Mouse (Mus musculus) CD4-positive, CD25-positive, alpha-beta regulatory T cell, adult 4 months (primary cell): ENCODE results near the gene Klhl3. TPM values are rescaled to one million over a fixed set of nuclear protein-coding genes. Genes with fewer than 3 reads are reported as not detected.

Experiments used
- ATAC-seq: one replicate; pipeline ENCODE4 v1.8.0; 2017
- polyA plus RNA-seq, 2 experiments: library from polyadenylated mRNA; unstranded; fragments of 100-300 nt; shearing (Covaris generic); gene quantifications; one replicate each; pipeline ENCODE4 v1.2.1; 2017

Gene Klhl3
- polyA plus RNA-seq, 2 experiments from 2014 or later: 14.8 to 18.4 TPM

- ATAC-seq: peak; percentile 28
Observed at GRCm38 (mm10) chr13:58066496-58067389, 46.6 kb downstream of the Klhl3 start.

- no peak for ATAC-seq
Observed at GRCm38 (mm10) chr13:58066081-58066495, 47.3 kb downstream of the Klhl3 start.

DNA sequence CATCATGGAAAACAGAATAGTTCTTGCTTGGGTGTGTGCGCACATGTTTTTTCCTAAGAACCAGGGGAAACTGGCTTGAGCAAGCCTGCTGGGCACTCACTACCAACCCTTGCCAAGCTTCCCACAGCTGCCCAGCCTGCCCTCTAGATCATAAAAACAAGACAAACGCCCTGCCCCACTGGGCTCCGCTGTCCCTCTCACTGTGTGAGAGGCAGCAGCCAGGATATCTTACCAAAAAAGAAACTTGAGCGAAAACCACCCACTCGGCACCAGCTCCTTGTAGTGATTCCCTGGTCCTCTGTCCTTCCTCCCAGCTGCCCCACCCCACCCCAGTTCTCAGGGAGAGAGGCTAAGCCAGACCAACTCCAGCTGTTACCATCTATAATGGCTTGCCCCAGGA lies 48.1 kb downstream of the Klhl3 start:
- ATAC-seq: no peak

- ATAC-seq: no peak
Observed at GRCm38 (mm10) chr13:58057953-58058870, 55.2 kb downstream of the Klhl3 start.

GRCm38 (mm10) chr13:58056618-58057017 lies 56.8 kb downstream of the Klhl3 start:
- no peak for ATAC-seq

DNA sequence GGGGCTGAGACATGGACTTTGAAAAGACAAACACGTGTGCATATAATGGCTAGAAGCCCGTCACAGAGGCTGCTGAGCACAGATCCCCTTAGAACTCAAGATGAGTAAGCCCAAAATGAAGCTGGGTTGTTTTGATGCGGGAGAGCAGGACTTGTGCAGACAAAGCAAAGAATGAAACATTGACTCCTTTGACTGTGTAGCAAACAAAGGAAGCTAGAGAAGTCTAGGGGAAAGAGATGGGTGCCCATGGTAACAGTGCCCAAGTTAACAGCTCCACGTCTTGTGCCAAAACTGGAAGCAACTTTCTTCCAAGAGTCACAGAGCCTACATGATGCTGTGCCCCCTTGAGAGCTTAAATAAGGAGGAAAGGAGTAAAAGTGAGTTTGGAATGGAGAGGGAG lies 59.8 kb downstream of the Klhl3 start:
- ATAC-seq: no peak

- ATAC-seq: no peak
Observed at GRCm38 (mm10) chr13:58051654-58052053, 61.7 kb downstream of the Klhl3 start.

- no peak for ATAC-seq
Observed at GRCm38 (mm10) chr13:58051251-58051650, 62.1 kb downstream of the Klhl3 start.

DNA sequence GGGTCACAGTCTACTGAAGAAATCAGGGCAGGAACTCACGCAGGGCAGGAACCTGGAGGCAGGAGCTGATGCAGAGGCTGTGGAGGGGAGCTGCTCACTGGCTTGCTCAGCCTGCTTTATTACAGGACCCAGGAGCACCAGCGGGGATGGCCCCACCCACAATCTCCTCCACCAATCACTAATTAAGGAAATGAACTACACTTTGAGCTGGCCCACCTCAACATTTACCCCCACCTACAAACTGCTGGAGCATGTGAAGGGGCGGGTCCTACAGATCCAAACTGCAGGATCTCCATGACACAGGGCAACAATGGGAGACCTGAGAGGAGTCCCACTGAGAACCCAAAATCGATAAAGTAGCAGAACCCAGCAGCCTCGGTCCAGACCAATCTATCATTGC lies 64.3 kb downstream of the Klhl3 start:
- ATAC-seq: no peak

GRCm38 (mm10) chr13:58048076-58048475 lies 65.3 kb downstream of the Klhl3 start:
- ATAC-seq: no peak

DNA sequence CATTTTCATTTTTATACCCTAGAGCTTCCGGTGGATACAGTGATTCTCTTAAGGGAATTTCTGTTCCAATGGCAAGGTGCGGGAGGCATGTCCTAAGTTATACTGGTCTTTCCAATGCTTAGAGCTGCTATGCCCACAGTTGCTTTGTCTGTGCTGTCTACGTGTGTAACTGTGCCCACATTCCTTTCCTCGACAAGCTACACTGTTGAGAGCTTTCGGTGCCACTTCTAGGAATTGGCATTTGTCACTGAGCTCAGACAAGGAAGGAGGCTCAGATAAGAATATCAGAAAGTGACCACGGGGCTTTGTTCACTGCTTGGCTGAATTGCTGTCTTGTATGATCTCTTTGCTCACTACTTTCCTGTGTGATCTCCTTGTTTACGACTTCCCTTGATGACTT lies 67.2 kb downstream of the Klhl3 start:
- no peak for ATAC-seq

DNA sequence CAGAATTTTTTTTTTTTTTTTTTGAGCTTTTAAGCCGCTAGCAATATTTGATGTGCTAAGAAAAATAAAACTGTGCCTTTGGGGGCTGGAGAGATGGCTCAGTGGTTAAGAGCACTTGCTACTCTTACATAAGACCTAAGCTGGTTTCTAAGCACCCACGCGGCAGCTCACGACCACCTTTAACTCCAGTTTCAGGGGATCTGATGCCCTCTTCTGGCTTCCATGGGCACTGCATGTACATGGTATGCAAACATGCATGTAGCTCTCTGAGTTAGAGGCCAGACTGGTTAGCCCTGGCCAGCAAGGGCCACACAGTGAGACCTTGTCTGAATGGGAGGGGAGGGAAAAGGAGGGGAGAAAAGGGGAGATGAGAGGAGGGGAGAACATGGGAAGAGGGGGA lies 68.1 kb downstream of the Klhl3 start:
- no peak for ATAC-seq

DNA sequence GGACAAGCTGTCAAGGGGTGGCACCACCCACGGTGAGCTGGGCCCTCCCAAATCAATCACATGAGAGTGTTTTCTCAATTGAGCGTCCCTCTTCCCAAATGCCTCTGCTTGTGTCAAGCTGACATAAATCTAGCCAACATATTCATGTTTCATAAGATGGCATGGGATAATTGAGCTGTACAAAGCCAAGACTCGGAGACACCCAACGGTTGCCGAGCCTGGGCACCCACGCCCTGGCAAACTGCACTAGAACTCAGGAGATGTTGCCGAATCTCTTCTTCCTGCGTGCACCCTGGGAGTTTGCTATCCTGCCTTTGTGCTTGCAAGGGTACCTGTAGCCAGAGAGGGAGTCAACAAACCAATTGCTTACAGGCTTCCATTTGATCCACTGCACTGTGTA lies 70.1 kb downstream of the Klhl3 start:
- ATAC-seq: no peak

GRCm38 (mm10) chr13:58040112-58040511 lies 73.3 kb downstream of the Klhl3 start:
- ATAC-seq: no peak

DNA sequence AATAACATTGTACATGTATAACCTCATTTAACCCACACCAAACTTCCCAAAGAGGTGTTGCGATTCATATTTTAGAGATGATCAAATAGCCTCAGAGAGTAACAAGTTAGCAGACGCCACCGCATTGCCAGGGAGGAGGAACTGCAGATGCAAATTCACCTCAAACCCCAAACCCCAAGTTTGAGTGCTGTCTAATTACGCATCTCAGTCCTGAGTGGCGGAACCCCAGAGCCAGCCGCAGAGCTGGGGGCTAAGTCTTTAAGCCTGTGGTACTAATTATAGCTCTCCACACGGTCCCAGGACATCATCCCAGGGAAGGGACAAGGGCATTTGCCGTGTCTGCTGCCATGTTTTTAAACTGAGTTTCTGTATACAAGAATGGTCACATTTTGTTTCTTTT lies 75.9 kb downstream of the Klhl3 start:
- no peak for ATAC-seq

DNA sequence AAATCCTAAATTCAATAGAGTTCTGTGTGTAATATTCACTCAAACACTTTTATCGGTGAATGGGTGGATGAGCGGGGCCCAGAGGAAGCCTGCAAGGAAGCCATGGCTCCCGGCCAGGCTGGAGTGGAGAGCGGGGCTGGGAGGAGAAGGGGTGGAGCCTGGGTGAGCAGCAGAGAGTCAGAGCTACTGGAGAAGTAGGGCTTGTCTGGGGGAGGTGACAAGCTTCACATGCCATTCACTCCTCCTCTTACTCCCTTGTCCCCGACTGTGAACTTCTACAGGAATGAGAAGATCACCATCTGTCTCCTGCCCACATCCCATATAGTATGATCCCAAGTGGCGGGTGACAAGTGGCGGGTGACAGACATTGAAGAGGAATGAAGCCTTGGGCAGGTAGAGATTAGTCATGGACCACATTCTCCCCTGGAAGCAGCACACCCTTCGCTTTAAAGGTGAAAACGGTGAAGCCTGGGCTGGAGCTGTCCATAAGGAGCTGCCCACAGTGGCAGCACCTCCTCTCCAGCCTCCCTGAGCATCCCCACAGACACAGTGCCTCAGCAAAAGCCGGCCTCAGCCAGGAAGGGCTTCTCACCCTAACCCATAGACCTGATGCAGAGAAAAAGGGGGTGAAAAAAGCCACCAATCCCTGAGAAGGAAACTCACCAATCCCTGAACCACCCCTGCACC lies 77.8 kb downstream of the Klhl3 start:
- ATAC-seq: no peak

GRCm38 (mm10) chr13:58034985-58035384 lies 78.4 kb downstream of the Klhl3 start:
- no peak for ATAC-seq

DNA sequence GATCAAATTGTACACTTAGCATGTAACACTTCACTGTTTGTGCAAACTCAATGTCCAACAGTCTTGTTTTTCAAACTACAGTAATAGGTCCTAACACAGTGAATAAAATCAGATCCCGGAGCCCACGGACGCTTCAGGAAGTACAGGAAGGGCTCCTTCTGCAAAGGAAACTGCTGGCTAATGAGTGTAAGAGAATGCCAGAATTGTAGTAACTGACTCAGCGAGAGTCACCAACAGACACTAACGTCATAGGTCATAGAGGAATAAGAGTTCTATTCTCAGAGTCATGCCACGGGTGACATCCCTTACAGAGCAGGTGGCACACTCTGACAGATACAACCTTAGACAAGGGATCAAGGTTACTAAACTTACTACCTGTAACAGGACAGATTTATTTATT lies 78.9 kb downstream of the Klhl3 start:
- ATAC-seq: no peak

GRCm38 (mm10) chr13:58031755-58032154 lies 81.6 kb downstream of the Klhl3 start:
- ATAC-seq: peak; percentile 45

DNA sequence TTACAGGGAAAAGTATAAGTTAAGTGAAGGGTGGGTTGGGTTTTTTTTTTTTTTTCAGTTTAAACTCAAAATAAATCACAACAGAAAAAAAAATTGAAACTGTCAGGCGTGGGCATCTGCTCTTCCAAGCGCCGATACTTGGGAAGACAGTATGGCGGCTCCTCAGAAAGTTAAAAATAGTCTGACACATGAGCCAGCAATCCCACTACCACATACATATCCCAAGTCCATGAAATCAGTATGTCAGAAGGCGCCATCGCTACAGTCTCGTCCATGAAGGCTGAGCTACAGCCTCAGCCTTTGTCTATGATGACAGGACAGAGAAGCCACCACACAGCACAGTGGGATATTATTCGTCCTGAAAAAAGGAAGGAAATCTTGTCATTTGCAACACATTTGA lies 86.3 kb downstream of the Klhl3 start:
- no peak for ATAC-seq

GRCm38 (mm10) chr13:58025701-58026414 lies 87.5 kb downstream of the Klhl3 start:
- no peak for ATAC-seq
